Mouse (Mus musculus) G1E-ER4 (cell line): ENCODE results near the gene Smyd3. TPM values are rescaled to one million over a fixed set of nuclear protein-coding genes. Genes with fewer than 3 reads are reported as not detected.

Experiments
- GATA1 ChIP-seq: IDR thresholded peaks from one replicate; pipeline ENCODE4 v1.8.0; 2012; ENCODE audit warnings: low read length, inconsistent platforms
- polyA plus RNA-seq: library from polyadenylated mRNA; stranded (reverse); fragments of >175 nt; gene quantifications from 2 replicates; pipeline ENCODE4 v1.2.3, GENCODE M21; 2012

The Smyd3 gene
- polyA plus RNA-seq, 1 experiment: 4.1 TPM

GRCm38 (mm10) chr1:179017428-179017827 is 500.4 kb downstream of the Smyd3 start:
- TF ChIP-seq GATA1: no peak

- TF ChIP-seq GATA1: no peak
These were observed 504.8 kb downstream of the Smyd3 start for GRCm38 (mm10) chr1:179013021-179013420.

- no peak for TF ChIP-seq GATA1
These were observed 505.6 kb downstream of the Smyd3 start for GRCm38 (mm10) chr1:179012273-179012672.

- no peak for TF ChIP-seq GATA1
These were observed 507.1 kb downstream of the Smyd3 start for GRCm38 (mm10) chr1:179010756-179011155.

- TF ChIP-seq GATA1: no peak
These were observed 507.9 kb downstream of the Smyd3 start for GRCm38 (mm10) chr1:179009911-179010310.

GRCm38 (mm10) chr1:179004133-179004866 is 513.5 kb downstream of the Smyd3 start:
- TF ChIP-seq GATA1: no peak

- TF ChIP-seq GATA1: no peak
These were observed 514.3 kb downstream of the Smyd3 start for GRCm38 (mm10) chr1:179003406-179004132.

- TF ChIP-seq GATA1: no peak
These were observed 517.8 kb downstream of the Smyd3 start for GRCm38 (mm10) chr1:178999876-179000528.

GRCm38 (mm10) chr1:178997870-178998269 is 520.0 kb downstream of the Smyd3 start:
- no peak for TF ChIP-seq GATA1

GRCm38 (mm10) chr1:178994263-178994662 is 523.6 kb downstream of the Smyd3 start:
- TF ChIP-seq GATA1: no peak

- TF ChIP-seq GATA1: no peak
These were observed 525.3 kb downstream of the Smyd3 start for GRCm38 (mm10) chr1:178992503-178992902.

GRCm38 (mm10) chr1:178991470-178991869 is 526.4 kb downstream of the Smyd3 start:
- no peak for TF ChIP-seq GATA1

- TF ChIP-seq GATA1: no peak
These were observed 526.8 kb downstream of the Smyd3 start for GRCm38 (mm10) chr1:178991045-178991444.

- no peak for TF ChIP-seq GATA1
These were observed 528.4 kb downstream of the Smyd3 start for GRCm38 (mm10) chr1:178989485-178989884.

GRCm38 (mm10) chr1:178988176-178988575 is 529.7 kb downstream of the Smyd3 start:
- TF ChIP-seq GATA1: no peak

GRCm38 (mm10) chr1:178981641-178982040 is 536.2 kb downstream of the Smyd3 start:
- no peak for TF ChIP-seq GATA1

- TF ChIP-seq GATA1: no peak
These were observed 537.7 kb downstream of the Smyd3 start for GRCm38 (mm10) chr1:178980185-178980584.
